Mouse (Mus musculus): Measurements from ENCODE around the gene Cdh4.

GRCm38 (mm10) chr2:179395442-179395841 lies 46.8 kb upstream of the Cdh4 start:
- TF ChIP-seq CTCF (IDR thresholded peaks at IDR 0.05; ENCODE audit: borderline replicate concordance, insufficient read depth, low read depth, low read length) (no peak), POLR2A (IDR thresholded peaks at IDR 0.05; ENCODE audit: borderline replicate concordance, insufficient read depth, low read length) (no peak)

Data from cerebellum, adult 2 months (tissue).